Mouse (Mus musculus) gastrocnemius, adult 8-10 months (tissue): ENCODE measurements around the gene Gm19935. TPM values are rescaled to one million over a fixed set of nuclear protein-coding genes. Genes with fewer than 3 reads are reported as not detected.

Experiments
- DNase-seq, 2 experiments: peaks; one replicate each; pipeline ENCODE4 v3.0.0; 2022; ENCODE audit warnings: low spot score in 2 of 2
- total RNA-seq, 4 experiments: library from RNA; stranded (reverse); gene quantifications; 2 replicates each; pipeline ENCODE4 v1.2.4; 2022

Gene Gm19935
- total RNA-seq: not detected

GRCm38 (mm10) chr8:90817293-90817692, at the start of gene Gm19935:
Gene Gm19935 (minus strand): TSS chr8:90817393.
- no peak for DNase-seq

DNA sequence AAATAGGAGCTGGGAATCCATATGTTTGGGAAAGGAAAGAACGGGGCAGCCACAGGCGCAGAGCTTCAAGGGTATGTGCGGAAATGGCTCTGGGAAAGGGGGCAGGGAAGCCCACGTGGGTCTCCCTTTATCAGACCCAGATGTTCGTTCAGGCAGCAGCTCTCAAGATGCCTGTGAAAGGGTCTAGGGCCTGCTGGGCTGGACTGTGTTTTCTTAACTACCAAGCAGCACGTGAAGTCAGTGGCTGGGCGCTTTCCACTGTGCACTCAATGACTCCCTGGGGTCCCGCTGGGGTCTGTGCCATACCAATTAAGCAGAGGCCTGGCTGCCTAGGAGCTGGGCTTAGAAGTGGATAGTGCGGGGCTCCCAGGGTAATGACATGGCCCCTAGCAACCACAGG, 44.8 kb upstream of the Gm19935 start:
- peak; percentile 75 to 80 for DNase-seq

- DNase-seq: no peak
These were observed 44.2 kb upstream of the Gm19935 start for GRCm38 (mm10) chr8:90861266-90861944.

- DNase-seq: no peak
These were observed 40.9 kb upstream of the Gm19935 start for GRCm38 (mm10) chr8:90858071-90858470.

DNA sequence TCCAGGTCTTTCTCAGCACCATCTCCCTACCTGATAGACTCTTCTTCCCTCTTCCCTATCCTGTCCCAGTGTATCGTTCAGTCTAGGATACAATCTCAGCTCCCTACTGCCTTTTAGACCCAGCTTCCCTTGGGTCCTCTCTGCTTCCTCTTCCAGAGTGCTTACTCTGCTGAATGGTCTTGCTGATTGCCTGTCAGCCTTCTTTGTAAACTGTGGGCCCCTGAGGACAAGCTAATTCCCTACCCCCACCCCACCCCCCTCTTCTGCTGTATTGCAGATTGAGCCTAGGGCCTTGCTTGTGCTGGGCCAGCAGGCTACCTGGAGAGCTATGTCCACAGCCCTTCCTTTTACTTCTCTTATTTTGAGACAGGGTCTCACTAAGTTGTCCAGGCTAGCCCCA, 39.8 kb upstream of the Gm19935 start:
- no peak for DNase-seq

GRCm38 (mm10) chr8:90856171-90856570, 39.0 kb upstream of the Gm19935 start:
- no peak for DNase-seq

- DNase-seq: no peak
These were observed 37.5 kb upstream of the Gm19935 start for GRCm38 (mm10) chr8:90854671-90855161.

DNA sequence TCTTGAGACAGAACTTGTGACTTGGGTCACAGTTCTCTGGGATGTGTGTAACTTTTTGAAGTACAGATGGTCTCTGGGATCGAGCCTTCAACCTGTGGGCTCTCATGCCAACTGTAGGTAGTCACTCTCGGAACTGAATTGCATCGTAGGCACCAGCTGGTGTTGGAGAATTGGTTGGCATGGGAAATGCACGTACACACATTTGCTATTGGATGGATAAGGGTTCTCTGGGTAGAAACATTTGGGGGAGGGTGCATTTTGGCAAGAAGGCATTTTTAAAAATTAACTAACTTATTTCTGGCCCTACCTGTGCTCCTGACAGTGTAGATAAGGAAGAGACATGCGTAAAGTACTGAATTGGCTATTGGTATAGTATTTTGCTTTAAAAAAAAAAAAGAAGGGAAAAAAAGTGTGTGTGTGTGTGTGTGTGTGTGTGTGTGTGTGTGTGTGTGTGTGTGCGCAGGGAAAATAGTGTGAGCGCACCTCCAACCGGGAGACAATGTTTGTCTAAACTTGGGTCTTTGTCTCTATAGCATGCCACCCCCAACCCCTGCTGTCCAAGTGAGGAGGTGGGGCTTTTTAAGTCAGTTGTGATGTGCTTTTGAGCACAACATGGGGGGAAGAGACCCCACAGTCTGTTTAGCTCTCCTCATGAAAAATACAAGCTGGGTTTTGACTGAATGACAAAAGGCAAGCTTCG, 36.9 kb upstream of the Gm19935 start:
- DNase-seq: no peak

DNA sequence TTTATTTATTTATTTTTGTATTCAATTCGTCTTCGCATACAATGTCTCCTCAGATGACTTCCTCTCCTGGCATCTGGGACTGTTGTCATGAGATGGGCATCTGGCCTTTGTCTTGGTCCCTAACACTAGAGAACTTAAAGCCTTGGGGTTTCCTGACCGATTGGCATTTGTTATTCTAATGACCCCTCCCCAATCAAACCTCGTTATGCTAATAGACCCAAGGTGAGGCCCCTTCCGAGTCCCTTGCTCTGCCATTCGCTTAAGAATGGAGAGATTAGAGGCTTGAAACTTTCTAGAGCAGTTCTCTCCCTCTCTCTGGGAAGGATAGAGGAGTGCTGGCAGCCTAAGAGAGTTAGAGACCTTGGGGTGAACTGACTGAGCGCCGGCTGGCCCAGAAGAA, 34.4 kb upstream of the Gm19935 start:
- DNase-seq: no peak

DNA sequence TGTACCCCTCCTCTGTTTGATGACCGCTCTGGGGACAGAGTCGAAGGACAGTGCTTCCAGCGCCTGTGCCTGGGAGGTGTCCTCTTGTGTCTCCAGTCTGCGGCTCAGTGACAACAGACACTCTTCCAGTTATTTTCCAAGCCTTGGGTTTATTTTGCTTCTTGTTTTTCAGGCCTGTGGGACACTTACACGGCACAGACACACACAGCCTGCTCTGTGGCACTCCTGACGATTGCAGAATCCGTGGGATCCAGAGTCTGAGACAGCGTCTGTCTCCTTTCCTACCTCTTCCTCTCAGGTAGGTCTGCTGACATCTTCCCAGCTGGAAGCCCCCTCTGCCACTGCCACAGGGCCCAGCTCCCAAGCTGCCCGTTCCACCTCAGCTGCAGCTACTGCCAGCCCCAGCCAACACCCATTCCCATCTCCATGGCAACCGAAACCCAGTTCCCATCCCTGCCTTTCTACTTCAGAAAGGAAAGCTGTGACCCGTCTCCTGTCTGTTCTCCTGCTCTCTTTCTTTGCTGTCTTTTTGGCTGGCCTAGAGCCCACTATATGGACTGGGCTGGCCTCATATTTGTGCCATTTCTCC, 32.4 kb upstream of the Gm19935 start:
- no peak for DNase-seq

GRCm38 (mm10) chr8:90847980-90848379, 30.8 kb upstream of the Gm19935 start:
- peak in 1 of 2 experiments; percentile 27 for DNase-seq

DNA sequence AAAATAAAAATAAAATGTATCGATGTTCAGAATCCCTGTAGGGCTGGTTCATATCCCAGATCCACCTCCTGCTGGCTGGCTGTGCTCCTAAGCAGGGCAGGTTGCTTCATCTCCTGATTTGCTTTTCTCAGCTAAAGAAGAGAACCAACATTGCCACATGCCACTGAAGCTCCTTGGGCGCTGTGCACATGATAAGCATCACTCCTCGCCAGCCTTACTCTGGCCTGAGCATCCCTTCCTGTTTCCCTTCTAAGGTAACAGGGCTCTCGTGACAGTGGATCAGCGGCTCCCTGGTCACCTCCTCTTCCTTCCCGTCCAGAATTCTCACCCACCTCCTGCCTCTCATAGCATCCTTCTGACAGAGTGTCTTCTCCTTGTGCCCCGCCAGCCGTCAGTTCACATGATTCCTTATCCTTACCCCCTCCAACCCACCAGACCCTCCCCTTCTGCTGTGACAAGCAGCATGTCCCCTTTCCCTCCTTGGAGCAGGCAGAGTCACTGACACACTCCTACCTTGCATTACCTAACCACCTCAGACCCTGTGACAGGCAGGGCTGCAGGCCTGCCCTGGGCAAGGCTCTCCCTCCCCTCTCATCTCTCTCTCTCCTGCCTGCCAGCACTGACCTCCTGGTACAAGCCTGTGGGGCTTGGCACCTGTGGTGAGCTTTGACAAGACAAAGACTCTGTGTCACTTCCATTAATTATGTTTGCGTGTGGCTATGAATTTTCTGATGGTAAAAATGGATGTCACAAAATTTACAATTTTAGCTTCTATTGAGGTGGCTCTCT, 27.2 kb upstream of the Gm19935 start:
- DNase-seq: no peak

- DNase-seq: no peak
These were observed 25.9 kb upstream of the Gm19935 start for GRCm38 (mm10) chr8:90843127-90843526.

DNA sequence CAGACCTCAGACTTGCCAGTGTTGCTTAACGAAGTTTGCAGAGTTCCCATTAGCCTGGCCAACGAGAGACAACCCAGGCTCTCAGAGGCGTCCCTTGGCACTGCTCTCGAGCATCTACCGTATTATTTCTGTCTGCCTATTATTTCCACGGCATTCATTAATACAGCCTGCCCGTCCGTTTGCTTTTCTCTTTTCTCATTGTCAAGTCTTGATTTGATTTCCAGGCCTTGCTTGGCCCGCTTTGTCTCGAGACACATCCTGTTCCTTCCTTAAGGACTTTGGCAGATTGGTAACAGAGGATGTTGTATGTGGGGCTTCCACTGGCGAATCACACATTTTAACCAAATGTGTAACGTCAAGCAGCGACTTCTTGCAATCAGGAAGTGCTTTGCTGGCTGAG, 24.1 kb upstream of the Gm19935 start:
- DNase-seq: peak in 1 of 2 experiments; percentile 27

- no peak for DNase-seq
These were observed 22.8 kb upstream of the Gm19935 start for GRCm38 (mm10) chr8:90839725-90840714.

DNA sequence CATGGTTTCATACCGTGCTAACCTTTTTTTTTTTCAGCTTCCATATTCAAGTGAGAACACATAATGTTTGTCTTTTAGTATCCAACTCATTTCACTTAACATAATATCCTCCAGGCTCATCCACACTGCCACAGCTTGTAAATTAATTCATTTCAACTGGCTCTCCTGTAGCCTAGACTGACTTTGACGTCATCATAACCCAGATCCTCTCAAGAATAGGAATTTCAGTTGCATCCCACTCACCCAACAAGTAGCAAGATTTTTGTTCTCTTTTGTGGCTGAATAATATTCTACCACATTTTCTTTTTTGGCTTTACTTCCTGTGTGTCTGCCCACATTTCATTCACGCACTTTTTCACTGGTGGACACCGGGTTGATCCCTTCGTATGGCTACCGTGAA, 20.2 kb upstream of the Gm19935 start:
- DNase-seq: no peak

DNA sequence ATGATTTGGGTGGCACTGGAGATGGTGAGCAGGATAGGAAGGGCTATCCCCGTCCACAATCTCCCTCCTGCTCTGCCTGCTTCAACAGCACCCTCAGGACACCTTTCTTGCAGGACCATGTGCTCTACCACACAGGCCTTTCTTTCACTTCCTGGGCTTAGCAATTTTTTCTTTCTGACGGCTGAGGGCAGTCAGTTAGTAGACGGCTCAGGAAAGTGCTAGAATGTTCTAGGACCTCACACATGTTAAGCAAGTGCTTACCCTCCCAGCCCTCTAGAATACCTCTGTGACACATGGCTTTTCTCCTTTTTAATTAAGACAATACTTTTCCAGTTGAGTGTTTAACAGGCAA, 17.1 kb upstream of the Gm19935 start:
- no peak for DNase-seq

DNA sequence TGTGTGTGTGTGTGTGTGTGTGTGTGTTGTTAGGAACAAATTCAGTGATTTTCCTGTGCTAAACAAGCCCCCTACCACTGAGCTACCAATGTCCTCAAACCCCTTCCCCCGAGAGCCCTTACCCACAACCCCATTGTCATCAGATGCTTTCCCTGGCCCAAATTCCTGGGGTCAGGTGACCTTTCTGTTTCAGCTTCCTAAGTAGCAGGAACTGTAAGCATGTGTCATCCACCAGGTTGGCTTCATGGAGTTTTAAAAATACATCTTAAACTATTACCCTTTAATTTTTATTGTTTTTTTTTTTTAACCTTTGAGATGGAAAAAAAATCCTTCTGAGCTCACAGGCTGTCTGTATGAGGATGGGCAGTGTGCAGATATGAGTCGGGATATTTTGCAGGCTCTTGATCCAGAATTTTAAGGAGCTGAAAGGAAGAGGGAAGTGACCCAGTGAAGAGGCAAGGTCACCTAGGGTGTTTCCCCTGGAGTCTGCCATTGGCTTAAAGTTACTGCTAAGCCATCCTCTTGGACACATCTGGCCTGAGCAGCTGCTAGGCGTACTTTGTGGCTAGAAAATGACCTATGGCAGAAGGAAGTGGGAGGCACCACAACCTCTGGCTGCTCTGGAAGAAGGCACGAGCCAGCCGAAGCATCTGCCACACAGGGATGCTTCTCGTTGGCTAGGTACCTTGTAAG, 16.6 kb upstream of the Gm19935 start:
- peak; percentile 20 for DNase-seq

DNA sequence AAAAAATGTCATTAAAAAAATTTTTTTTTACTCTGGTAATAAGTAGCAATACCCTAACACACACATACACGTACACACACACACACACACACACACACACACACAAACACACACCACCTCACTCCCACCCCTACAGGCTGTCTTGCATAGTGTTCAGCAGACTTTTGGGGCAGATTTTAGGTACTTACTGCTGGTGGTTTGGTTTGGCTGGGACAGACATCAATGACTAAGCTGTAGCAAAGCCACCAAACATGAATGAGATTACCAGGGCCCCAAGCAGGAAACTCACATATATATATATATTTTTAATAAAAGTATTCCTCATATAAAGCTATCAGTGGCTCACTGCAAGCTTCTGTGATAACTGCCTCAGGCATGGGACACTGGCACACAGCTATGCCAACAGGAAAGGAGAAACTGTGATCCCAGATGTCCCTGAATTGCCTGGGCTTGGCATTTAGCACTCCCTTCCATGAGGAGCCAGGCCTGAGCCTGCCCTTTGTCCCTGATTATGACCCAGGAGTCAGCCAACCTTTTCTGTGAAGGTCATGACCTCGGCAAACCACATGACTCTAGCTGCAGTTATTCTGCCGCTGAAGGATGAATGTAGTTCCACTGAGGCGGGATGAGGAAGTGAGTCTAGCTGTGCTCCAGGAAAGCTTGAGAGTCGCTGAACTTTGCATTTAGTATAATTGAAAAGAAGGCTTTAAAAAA, 15.5 kb upstream of the Gm19935 start:
- no peak for DNase-seq
